Mouse (Mus musculus) spleen, adult 2 months (tissue): ENCODE data around the gene Aff2.

Experiments
- CTCF ChIP-seq: fragments of 200-500 bp; IDR thresholded peaks from 2 replicates; pipeline ENCODE4 v1.5.1; 2011; ENCODE audit warnings: mild to moderate bottlenecking, inconsistent platforms; ENCODE audit not compliant: insufficient read depth, insufficient read length, insufficient replicate concordance; ENCODE audit errors: extremely low read depth
- POLR2A ChIP-seq: fragments of 200-500 bp; IDR thresholded peaks from 2 replicates; pipeline ENCODE4 v1.6.1; 2011; ENCODE audit warnings: low read depth, low read length, inconsistent platforms

- no peak for TF ChIP-seq POLR2A
- TF ChIP-seq CTCF, result no peak
Measured at GRCm38 (mm10) chrX:69359360-69359759, 734 bp upstream of the Aff2 start.
